7 mouse cellular contexts compared by ENCODE assay signal in genomic region chrX:152001737-152002710, GRCm38 (mm10). TPM values are rescaled to one million over a fixed set of nuclear protein-coding genes. Genes with fewer than 3 reads are reported as not detected.
DNase-seq lines count a peak whose midpoint lies in the region; ATAC-seq lines count a peak whose summit lies in the region.

Hsd17b10 (plus strand) TSS chrX:152001845.

- 21% methylated on average over 38 of the region's 41 CpGs for WGBS in intestine, embryonic 15.5 days
- 24% methylated on average over 39 of the region's 41 CpGs for WGBS in midbrain, embryonic 10.5 days

- DNase-seq in adrenal gland, adult (ENCODE audit: inconsistent age in 2 of 2, low spot score in 1 of 2), result peak; percentile 91 to 92
- peak; percentile 86 for DNase-seq in embryo, embryonic 10.5 days (ENCODE audit: low spot score)
- peak; percentile 84 for DNase-seq in gastrocnemius, postnatal 25 days
- DNase-seq in left cerebral cortex, postnatal 25 days (ENCODE audit: low spot score in 2 of 2), result peak; percentile 74 to 91
- DNase-seq in midbrain, embryonic 10.5 days (ENCODE audit: low spot score), result peak; percentile 84
- DNase-seq in right cerebral cortex, postnatal 4 days, result peak; percentile 67

- H3K4me3 ChIP-seq in intestine, embryonic 15.5 days (replicated peaks), result peak within 1 kb of the TSS; percentile 44
- H3K4me3 ChIP-seq in midbrain, embryonic 10.5 days, result peak within 1 kb of the TSS; percentile 61

- H3K27ac ChIP-seq in intestine, embryonic 15.5 days, result peak within 1 kb of the TSS; percentile 44; the same call in 1 of the 2 replicates
- peak within 1 kb of the TSS; percentile 81 for H3K27ac ChIP-seq in midbrain, embryonic 10.5 days (replicated peaks)

- intact Hi-C loops in left cerebral cortex, postnatal 25 days (cut with DNase I), result loop anchor here (1.0 kb wide), 1 partner anchor 14 kb away; the partner anchor contains the start of genes Ribc1 and Smc1a

- no peaks in the 10 kb centered on the region for H3K4me1 ChIP-seq in intestine, embryonic 15.5 days (replicated peaks)
- no peaks in the 10 kb centered on the region for H3K4me1 ChIP-seq in midbrain, embryonic 10.5 days

- no peaks in the 10 kb centered on the region for H3K36me3 ChIP-seq in intestine, embryonic 15.5 days
- peaks cover 31% of the 10 kb centered on the region for H3K36me3 ChIP-seq in midbrain, embryonic 10.5 days

- ATAC-seq in intestine, embryonic 15.5 days, result peak; percentile 99

- no peaks in the 10 kb centered on the region for H3K9me3 ChIP-seq in intestine, embryonic 15.5 days
- H3K9me3 ChIP-seq in midbrain, embryonic 10.5 days (replicated peaks), result no peaks in the 10 kb centered on the region

- H3K4me2 ChIP-seq in intestine, embryonic 15.5 days (replicated peaks), result peak within 1 kb of the TSS; percentile 63

- H3K27me3 ChIP-seq in intestine, embryonic 15.5 days (replicated peaks), result peaks cover 15% of the 10 kb centered on the region; the same call in 1 of the 2 replicates
- peaks cover 100% of the 10 kb centered on the region for H3K27me3 ChIP-seq in midbrain, embryonic 10.5 days (ENCODE audit: low read depth, poor library complexity, severe bottlenecking)

- peak within 1 kb of the TSS; percentile 47 for H3K9ac ChIP-seq in intestine, embryonic 15.5 days

RNA-seq across cellular contexts. Expression of gene Hsd17b10, which starts in this region (rescaled TPM):
- 10 to 100 TPM; 73.0 to 91.1 TPM for total RNA-seq in gastrocnemius, postnatal 25 days (2021)
- 198 and 211 TPM in 2 replicates for polyA plus RNA-seq in intestine, embryonic 15.5 days (2015; fragmentation: Nextera tagmentation; extraction: Ambion mirVana)
- total RNA-seq in left cerebral cortex, postnatal 25 days (2021), result 10 to 100 TPM; 40.9 to 42.2 TPM
- 181 and 195 TPM in 2 replicates for polyA plus RNA-seq in midbrain, embryonic 10.5 days (2016; fragmentation: Nextera tagmentation; extraction: Ambion mirVana)

Comparison
In these comparisons a context has a peak if more than half of its experiments do, and no peak if none do; other contexts are left out.
1. Peak in every context shown above with its lines: DNase-seq, ATAC-seq, H3K4me3 ChIP-seq and H3K27ac ChIP-seq.